Mouse (Mus musculus) small intestine, adult 2 months (tissue): ENCODE results near the gene Ankrd50. TPM values are rescaled to one million over a fixed set of nuclear protein-coding genes. Genes with fewer than 3 reads are reported as not detected.

Experiments used
- H3K27ac ChIP-seq: fragments of 200-500 bp; 2 replicates; pipeline ENCODE4 v1.5.1; 2012; ENCODE audit warnings: low read depth, low read length, control low read depth, inconsistent platforms; ENCODE audit not compliant: insufficient read depth
- H3K27me3 ChIP-seq: fragments of 200-500 bp; 2 replicates; pipeline ENCODE4 v1.6.1; 2012; ENCODE audit warnings: mild to moderate bottlenecking, moderate library complexity, low read length, inconsistent platforms; ENCODE audit not compliant: control insufficient read depth, insufficient read depth
- H3K36me3 ChIP-seq: fragments of 200-500 bp; 2 replicates; pipeline ENCODE4 v1.6.1; 2012; ENCODE audit warnings: mild to moderate bottlenecking, low read length, control low read depth, inconsistent platforms; ENCODE audit not compliant: control insufficient read depth, insufficient read depth
- H3K4me1 ChIP-seq: fragments of 200-500 bp; 2 replicates; pipeline ENCODE4 v1.6.1; 2012; ENCODE audit warnings: low read length, inconsistent platforms, mixed read lengths; ENCODE audit not compliant: control insufficient read depth, insufficient read depth, insufficient read length
- H3K4me3 ChIP-seq: fragments of 200-500 bp; 2 replicates; pipeline ENCODE4 v1.5.1; 2012; ENCODE audit warnings: low read depth, mild to moderate bottlenecking, control low read depth, inconsistent platforms, low read length, moderate library complexity
- CTCF ChIP-seq: fragments of 200-500 bp; IDR thresholded peaks from 2 replicates; pipeline ENCODE4 v1.5.1; 2012; ENCODE audit warnings: low read depth, mild to moderate bottlenecking, control low read depth, inconsistent platforms, low read length, moderate library complexity, mixed read lengths; ENCODE audit not compliant: insufficient replicate concordance, insufficient read length; ENCODE audit errors: extremely low read depth
- POLR2A ChIP-seq: fragments of 200-500 bp; IDR thresholded peaks from 2 replicates; pipeline ENCODE4 v1.6.1; 2012; ENCODE audit warnings: low read depth, mild to moderate bottlenecking, control low read depth, inconsistent platforms, low read length, moderate library complexity
- WGBS: fragments of 180-500 bp; shearing (Covaris S2); methylation state at CpG from one replicate; pipeline ENCODE4 v1.1.7; 2018; 5-methylcytosine and 5-hydroxymethylcytosine counted together
- polyA plus RNA-seq: library from polyadenylated mRNA; depleted of rRNA; stranded (reverse); fragments of >200 nt; gene quantifications from 2 replicates; pipeline ENCODE4 v1.2.3, GENCODE M21; 2012

Ankrd50 gene
- polyA plus RNA-seq, 1 experiment: 17.5 TPM

DNA sequence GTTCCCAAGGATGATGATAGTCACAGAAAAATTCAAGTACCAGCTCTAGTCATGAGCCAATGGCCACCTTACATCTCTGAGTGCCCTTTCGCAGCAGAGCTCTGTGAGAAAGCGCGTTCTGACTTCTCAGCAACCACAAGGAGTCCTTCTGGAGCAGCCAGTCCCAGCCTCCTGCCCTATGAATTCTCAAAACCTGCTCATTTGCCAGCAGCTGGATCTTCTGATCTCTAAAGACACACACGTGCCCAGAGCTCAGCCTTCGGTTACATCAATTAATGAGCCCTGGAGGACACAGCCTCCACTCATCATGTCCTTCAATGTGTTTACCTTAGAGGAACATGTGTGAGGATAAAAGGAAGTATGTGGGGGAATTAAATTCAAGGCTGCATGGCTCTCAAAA lies 53.2 kb downstream of the Ankrd50 start:
- H3K36me3 ChIP-seq: no peaks in the 10 kb centered on the region
- 83% methylated on average over 5 of the region's 5 CpGs for WGBS
- no peak overlapping the region for H3K27ac ChIP-seq
- H3K27me3 ChIP-seq: no peaks in the 10 kb centered on the region
- no peak overlapping the region for H3K4me3 ChIP-seq
- TF ChIP-seq POLR2A: no peak
- TF ChIP-seq CTCF: no peak
- H3K4me1 ChIP-seq: no peaks in the 10 kb centered on the region

DNA sequence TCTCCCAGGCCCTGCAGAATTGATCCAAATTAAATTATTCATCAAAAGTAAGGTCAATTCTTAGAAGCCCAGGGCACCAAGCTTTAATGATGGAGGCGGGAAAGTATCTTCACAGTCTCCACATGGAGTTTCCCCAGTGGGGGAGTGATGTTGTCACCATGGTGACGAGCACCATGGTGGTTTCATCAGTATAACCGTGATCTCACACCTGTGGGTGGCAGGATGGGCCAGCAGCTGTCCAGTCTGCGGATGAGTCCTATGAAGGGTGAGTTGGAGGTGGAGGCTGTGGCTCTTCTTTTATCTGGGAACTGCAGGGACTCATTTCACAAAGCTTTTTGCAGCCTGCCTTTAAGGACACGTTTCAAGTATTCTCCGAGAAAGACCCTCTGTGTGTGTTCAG lies 53.6 kb downstream of the Ankrd50 start:
- Histone ChIP-seq H3K4me1 (no peaks in the 10 kb centered on the region), H3K27ac (no peak overlapping the region), H3K36me3 (no peaks in the 10 kb centered on the region), H3K27me3 (no peaks in the 10 kb centered on the region), H3K4me3 (no peak overlapping the region)
- WGBS: 81% methylated on average over 6 of the region's 6 CpGs
- TF ChIP-seq CTCF: no peak

DNA sequence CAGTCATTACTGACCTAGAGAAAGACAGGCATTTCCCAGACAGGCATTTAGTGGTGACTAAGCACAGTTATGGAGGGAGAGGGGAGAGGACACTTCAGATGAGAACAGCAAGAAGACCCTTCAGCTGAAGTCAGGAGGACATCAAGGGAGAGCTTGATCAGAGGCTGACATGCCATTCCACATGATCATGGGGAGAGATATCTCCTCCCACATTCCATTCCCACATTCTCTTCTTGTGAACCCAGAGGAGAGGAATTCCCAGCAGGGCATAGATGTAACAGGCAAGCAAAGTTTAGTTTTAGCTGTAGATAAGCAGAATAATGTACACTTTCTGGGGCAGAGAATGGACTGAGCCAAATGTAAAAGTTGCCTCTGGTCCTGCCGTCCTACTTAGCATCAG lies 57.4 kb downstream of the Ankrd50 start:
- Histone ChIP-seq H3K27me3 (no peaks in the 10 kb centered on the region), H3K4me3 (no peak overlapping the region), H3K36me3 (no peaks in the 10 kb centered on the region), H3K4me1 (no peaks in the 10 kb centered on the region), H3K27ac (no peak overlapping the region)
- TF ChIP-seq POLR2A (no peak), CTCF (no peak)
- WGBS: 57% methylated on average over 1 of the region's 1 CpGs

DNA sequence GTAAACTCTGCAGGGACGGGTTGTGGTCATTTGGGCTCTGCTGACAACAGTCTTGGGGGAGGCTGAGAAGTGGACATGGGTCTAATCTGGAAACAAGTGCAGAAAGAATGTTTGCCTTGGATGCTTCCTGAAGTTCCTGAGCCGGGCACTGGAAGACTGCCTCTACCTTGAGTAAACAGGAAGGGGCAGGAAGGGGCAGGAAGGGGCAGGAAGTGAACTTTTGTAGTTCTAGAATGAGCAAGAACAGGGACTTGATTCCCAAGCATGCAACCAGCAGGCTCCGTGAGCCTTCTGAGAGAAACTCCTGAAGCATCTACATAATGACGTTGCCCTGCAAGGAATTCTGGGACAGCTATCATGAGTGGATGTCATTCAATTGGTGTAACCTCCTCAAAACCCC lies 60.7 kb downstream of the Ankrd50 start:
- no peak for TF ChIP-seq POLR2A
- TF ChIP-seq CTCF: no peak
- Histone ChIP-seq H3K4me3 (no peak overlapping the region), H3K27me3 (no peaks in the 10 kb centered on the region), H3K4me1 (no peaks in the 10 kb centered on the region), H3K27ac (no peak overlapping the region), H3K36me3 (no peaks in the 10 kb centered on the region)
- 51% methylated on average over 4 of the region's 4 CpGs for WGBS

DNA sequence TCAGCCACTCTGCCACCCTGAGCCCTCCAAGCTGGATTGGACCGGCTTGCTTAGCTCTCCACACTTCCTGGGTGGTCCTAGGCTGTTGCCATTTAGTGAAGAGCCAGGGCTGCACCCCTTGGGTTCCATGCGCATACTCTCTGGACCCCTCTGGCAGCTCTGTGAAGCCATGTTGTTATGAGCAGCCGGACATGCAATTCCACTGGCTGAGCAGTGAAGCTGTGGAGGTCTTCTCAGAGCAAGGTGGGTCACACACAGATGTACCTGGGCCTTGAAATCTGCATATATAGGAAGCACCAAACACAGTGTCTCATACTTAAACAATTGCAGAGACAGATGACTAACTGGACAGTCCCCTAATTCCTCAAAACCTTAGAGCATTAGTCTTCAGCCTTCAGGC lies 64.7 kb downstream of the Ankrd50 start:
- no peaks in the 10 kb centered on the region for H3K27me3 ChIP-seq
- no peak overlapping the region for H3K27ac ChIP-seq
- no peaks in the 10 kb centered on the region for H3K4me1 ChIP-seq
- H3K4me3 ChIP-seq: no peak overlapping the region
- TF ChIP-seq CTCF: no peak
- TF ChIP-seq POLR2A: no peak
- no peaks in the 10 kb centered on the region for H3K36me3 ChIP-seq
- WGBS: 86% methylated on average over 3 of the region's 3 CpGs

DNA sequence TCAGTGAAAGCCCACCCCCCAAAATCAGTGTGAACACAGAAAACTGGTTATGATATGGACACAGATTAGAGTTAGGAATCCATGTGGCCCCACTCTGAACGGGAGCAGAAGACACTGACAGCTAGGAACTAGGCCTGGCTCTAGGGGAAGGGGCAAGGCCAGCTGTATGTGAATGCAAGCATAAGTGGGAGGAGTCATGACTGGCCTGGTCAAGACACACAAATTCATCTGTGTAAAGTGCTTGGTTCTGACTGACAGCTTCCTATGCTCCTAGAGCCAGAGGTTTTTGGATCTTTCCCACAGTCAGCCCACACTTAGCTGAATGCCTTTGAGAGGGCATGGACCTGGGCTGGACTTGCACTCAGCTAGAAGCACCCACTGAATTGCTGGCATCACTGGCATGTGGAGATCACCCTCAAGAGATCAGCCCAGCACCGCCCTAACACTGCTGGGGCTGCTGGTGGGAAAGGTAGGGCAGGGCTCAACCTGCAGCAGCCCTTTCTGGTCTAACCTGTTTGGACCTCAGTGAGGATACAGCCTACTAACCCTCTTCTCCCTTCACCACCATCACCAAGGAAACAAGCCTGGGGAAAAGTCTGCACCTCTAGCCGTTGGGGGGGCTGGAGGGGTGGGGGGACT lies 69.2 kb downstream of the Ankrd50 start:
- Histone ChIP-seq H3K4me3 (no peak overlapping the region), H3K36me3 (no peaks in the 10 kb centered on the region), H3K4me1 (no peaks in the 10 kb centered on the region), H3K27me3 (no peaks in the 10 kb centered on the region), H3K27ac (no peak overlapping the region)
- TF ChIP-seq POLR2A (no peak), CTCF (no peak)
- WGBS: 39% methylated on average over 3 of the region's 3 CpGs
